Mouse (Mus musculus) heart, adult 9 months (tissue): ENCODE data around the gene Gm10521.

Source experiments
- DNase-seq, 2 experiments: peaks; one replicate each; pipeline ENCODE4 v3.0.0; 2022; ENCODE audit warnings: low spot score in 2 of 2

Gene Gm10521

DNA sequence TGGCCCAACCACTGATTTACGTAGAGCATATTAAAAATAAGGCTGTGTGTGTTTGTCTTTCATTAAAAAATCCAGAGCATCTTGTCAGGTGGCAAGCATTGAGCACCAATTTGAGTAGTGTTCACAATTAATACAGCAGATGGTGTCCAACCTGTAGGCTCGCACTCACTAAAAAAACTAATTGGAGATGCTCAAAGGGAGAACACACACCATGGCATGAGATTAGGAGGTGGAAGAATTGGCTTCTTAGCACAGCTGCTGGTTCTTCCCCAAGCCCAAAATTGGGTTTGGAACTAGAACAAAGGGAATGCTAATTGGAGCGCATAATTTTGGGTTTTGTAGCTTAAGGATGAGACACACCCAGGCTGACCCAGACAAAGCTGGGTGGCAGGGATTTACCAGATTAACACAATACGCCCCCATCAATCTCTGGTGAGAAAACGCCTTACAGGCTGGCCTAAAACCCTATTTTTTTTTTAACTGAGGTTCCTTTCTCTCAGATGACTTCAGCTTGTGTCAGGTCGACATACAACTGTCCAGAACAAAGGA lies 51.1 kb downstream of the Gm10521 start:
- no peak for DNase-seq
